Mouse (Mus musculus) layer of hippocampus, adult 2 months (tissue): ENCODE data around the gene Gtf2f2. TPM values are rescaled to one million over a fixed set of nuclear protein-coding genes. Genes with fewer than 3 reads are reported as not detected.
"Not testable (repeated sequence)": the region's sequence is repeated elsewhere in the genome, so short reads cannot be mapped to it uniquely, and the experiment has no call there.

Experiments used
- DNase-seq, 2 experiments: peaks; one replicate each; pipeline ENCODE4 v3.0.0; 2022; ENCODE audit warnings: low spot score in 2 of 2
- H3K27ac ChIP-seq: fragments of 200-600 bp; 2 replicates; pipeline ENCODE4 v1.8.1; 2022
- H3K4me3 ChIP-seq: fragments of 200-600 bp; 2 replicates; pipeline ENCODE4 v1.8.1; 2022; ENCODE audit warnings: mild to moderate bottlenecking
- CTCF ChIP-seq: fragments of 200-600 bp; conservative IDR thresholded peaks from 2 replicates; pipeline ENCODE4 v1.8.1; 2022; ENCODE audit warnings: antibody characterized with exemption, mild to moderate bottlenecking, moderate library complexity
- total RNA-seq, 2 experiments: library from RNA; stranded (reverse); gene quantifications; 2 replicates each; pipeline ENCODE4 v1.2.3; 2021

Gene Gtf2f2
- total RNA-seq, 2 experiments from 2014 or later: 19.3 to 22.8 TPM

DNA sequence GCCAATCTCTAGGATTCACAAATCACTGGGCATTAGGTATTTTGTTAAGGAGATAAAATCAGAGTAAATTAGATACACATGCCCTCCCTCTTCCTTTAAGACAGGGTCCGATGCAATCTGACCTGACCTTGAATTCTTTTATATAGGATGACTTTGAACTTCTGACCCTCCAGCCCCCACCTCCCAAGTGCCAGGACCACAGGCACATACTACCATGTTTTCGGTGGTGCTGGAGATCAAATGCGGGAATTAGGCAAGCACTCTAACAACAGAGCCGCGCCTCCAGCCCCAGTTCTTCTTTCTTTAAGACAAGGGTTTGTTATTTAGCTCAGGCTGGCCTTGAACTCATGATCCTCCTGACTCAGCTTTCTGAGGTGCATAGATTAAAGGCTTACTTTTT lies 126.8 kb downstream of the Gtf2f2 start:
- Histone ChIP-seq H3K4me3 (no peak overlapping the region), H3K27ac (no peak overlapping the region)
- DNase-seq: no peak
- TF ChIP-seq CTCF: no peak

DNA sequence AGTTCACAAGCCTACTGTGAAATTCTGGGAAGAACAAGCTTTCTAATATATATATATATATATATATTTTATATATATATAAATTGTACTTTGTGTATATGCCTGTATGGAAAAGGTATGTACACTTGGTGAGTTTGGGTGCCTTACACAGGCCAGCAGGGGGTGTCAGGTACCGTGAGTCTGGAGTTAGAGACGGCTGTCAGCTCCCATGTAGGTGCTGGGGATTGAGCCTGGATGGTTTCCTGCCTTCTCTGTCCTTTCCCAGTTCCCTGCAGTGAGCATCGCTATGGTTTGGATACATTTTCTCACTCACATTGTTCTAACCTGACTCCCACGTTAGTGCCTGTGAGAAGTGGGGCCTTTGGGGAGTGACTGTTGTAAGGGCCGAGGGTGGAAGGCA lies 127.3 kb downstream of the Gtf2f2 start:
- H3K27ac ChIP-seq: no peak overlapping the region
- H3K4me3 ChIP-seq: no peak overlapping the region
- peak; percentile 28 for TF ChIP-seq CTCF
- no peak for DNase-seq

DNA sequence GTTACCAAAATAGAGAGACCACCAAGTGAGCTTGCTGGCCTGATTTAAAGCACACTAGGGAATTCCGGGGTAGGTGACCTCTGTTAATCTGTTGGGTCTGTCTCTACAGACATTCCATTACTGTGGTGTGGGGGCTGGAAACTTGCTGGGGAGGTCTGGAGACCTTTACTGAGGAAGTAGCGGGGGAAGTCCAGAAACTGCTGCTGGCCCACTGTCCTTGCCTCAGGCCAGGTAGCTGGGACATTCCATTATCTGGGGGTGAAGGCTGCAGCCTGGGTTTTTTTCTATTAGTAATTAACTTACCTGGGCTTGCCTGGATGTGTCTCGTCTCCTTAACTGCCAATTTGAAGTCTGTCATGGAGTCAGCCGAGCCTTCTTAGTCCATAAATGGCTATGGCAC lies 128.8 kb downstream of the Gtf2f2 start:
- H3K4me3 ChIP-seq: no peak overlapping the region
- TF ChIP-seq CTCF: no peak
- DNase-seq: no peak
- no peak overlapping the region for H3K27ac ChIP-seq

DNA sequence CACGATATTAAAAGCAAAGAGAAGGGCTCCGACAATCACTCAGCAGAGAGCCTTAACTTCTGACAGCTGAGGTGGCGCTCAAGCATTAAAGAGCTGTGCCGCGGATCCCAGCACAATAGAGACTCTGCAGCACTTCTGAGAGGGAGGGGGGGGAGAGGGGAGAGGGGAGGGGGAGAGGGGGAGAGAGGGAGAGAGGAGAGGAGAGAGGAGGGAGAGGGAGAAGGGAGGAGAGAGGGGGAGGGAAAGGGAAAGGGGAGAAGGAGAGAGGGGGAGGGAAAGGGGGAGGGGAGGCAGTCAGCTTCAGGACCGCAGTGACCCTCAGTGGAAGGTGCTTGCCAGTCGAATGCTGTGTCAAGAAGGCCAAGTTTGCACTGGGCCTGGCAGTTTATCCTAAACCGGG lies 131.7 kb downstream of the Gtf2f2 start:
- no peak overlapping the region for H3K4me3 ChIP-seq
- H3K27ac ChIP-seq: no peak overlapping the region
- TF ChIP-seq CTCF: no peak
- DNase-seq: no peak

DNA sequence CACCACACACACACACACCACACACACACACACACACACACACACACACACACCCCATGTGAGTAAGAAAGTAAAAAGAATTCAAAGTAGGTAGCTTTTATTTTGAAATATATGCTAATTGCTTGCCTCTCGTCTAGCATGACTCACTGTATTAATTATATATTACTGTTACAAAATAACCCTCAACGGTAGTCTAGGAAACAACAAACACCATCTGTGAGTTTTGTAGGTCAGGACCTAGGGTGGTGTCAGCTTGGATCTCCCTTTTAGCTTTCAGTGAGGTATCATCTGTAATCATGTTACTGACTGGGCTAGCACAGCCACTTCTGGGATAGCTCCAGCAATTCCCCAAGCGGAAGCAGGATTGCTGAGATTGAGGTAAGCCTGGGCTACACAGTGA lies 133.4 kb downstream of the Gtf2f2 start:
- no peak for TF ChIP-seq CTCF
- Histone ChIP-seq H3K4me3 (no peak overlapping the region), H3K27ac (no peak overlapping the region)
- DNase-seq: no peak

DNA sequence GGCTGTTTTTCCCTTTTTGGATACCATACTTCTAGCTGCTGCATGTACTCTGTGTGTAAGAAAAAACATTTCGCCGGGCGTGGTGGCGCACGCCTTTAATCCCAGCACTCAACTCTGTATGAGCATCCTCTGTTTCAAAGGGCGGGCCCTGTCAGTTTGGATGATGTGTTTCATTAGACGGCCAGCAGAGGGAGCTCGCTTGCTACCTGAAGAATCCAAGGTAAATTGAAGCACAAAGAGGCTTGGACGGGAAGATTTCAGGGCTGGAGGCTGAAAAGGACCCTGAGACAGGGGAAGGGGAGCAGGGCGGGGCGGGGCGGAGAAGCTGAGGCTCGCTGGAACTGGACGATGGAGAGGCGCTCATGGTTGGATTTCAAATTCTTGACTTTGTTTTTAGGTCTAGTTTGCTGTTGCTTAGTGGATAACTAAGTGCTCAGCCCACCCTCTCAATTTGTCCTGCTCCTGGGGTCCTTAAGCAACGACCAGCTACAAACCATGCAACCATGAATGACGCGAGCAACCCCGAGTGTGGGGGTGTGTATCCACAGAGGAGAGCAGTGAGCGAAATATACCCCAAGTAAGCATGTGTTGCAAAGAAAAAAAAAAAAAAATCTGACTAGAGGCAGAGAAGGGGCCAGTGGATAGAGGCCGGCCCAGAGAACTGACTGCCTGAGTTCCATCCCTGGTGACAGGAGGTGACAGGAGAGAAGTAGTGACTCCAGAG lies 134.2 kb downstream of the Gtf2f2 start:
- peak; percentile 88 for TF ChIP-seq CTCF
- peak; percentile 87 to 88 for DNase-seq
- peak overlapping the region; percentile 33; the same call in 1 of the 2 replicates for H3K4me3 ChIP-seq
- H3K27ac ChIP-seq: peak overlapping the region; percentile 60

DNA sequence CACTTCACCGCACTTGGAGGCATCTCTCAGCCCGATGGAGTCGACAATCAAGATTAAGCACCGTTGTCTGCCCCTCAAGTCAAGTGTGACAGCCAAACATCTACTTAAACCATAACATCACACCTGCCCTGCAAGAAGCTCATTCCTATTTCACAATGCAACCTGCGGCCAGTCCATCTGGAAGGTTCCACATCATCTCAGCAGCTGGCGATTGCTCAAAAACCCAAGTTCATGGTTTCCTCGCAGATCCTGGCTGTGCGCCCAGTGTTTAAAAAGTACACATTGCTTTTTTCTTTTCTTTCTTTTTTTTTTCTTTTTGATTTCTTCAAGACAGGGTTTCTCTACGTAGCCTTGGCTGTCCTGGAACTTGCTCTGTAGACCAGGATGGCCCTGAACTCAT lies 137.1 kb downstream of the Gtf2f2 start:
- no peak for TF ChIP-seq CTCF
- DNase-seq: no peak
- Histone ChIP-seq H3K27ac (no peak overlapping the region), H3K4me3 (no peak overlapping the region)

DNA sequence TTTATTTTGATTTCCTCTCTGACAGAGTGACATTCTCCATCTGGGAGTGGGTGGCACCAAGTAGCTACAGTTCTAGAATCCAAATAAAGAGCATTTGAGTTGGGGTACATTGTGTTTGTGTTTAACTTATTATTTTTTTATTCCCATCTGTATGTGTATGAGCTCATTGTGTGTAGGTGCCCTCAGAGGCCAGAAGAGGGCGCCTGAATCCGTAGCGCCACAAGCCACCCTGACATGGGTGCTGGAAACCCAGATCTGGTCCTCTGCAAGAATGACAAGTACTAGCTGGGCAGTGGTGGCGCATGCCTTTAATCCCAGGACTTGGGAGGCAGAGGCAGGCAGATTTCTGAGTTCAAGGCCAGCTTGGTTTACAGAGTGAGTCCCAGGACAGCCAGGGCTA lies 138.9 kb downstream of the Gtf2f2 start:
- Histone ChIP-seq H3K27ac (peak overlapping the region; percentile 78; the same call in 1 of the 2 replicates), H3K4me3 (no peak overlapping the region)
- no peak for DNase-seq
- peak; percentile 70 for TF ChIP-seq CTCF

DNA sequence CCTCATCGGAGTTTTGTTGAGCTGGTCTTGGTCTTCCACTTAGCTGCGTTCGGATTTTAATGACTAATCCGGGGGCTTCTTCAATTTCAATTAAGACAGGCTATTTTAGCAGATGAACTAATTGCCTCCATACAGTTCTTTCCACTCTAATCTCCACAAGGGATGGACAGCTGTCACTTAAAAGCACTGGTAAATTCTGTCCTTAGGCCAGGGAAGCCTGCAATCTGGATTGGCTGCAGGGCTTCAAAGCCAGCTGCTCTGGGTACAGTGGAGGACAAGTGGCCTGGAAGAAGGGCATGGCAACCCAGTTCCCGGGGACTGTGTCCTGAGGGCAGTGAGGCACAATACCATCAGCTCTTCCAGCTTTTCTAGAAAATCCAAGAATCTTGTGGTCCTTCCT lies 139.6 kb downstream of the Gtf2f2 start:
- DNase-seq: no peak
- H3K4me3 ChIP-seq: no peak overlapping the region
- peak overlapping the region; percentile 78 for H3K27ac ChIP-seq
- no peak for TF ChIP-seq CTCF

DNA sequence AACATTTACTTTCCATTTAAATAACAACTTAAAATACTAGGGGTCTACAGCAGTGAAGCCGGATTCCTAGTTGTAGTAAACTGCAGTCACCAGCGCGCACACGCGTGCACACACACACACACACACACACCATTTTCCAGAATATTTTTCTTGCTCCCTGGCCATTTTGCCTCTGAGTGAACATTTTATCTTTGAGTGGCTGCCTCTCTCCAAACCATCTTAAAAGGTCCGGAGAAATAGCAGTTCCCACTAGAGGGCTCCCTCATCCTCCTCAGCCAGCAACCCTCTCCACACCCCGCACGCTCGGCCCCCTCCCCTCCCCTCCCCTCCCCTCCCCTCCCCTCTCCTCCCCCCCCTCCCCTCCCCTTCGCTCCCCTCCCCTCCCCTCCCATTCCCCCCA lies 140.0 kb downstream of the Gtf2f2 start:
- peak; percentile 57 to 59 for DNase-seq
- Histone ChIP-seq H3K27ac (peak overlapping the region; percentile 65), H3K4me3 (peak overlapping the region; percentile 18; the same call in 1 of the 2 replicates)
- peak; percentile 67 for TF ChIP-seq CTCF

DNA sequence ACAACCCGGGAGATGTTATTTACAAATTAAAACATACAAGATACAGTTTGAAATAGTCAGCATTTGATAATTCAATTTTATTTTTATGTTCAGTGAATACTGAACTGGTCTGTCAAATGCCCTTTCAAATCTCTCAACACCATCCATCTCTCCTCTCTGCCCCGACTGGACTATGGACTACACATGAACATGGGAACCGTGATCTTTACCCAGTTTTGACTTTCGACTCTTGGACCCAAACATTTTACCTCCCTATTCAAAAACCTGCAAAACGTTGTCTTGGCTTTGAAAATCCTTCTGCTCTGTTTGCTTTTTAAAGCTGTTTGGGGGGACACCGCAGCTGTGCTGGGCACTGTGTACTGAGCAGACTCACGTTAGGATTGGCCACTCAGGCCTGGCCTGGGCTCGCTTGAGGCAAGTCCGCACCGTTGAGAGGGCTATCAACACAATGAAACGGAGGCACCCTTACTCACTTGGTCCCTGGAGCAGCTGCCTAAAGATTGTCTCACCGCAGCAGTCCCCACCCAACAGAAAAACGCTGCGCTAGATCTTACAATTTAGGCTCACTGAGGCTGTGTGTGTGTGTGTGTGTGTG lies 140.8 kb downstream of the Gtf2f2 start:
- Histone ChIP-seq H3K4me3 (no peak overlapping the region), H3K27ac (no peak overlapping the region)
- no peak for TF ChIP-seq CTCF
- no peak for DNase-seq

DNA sequence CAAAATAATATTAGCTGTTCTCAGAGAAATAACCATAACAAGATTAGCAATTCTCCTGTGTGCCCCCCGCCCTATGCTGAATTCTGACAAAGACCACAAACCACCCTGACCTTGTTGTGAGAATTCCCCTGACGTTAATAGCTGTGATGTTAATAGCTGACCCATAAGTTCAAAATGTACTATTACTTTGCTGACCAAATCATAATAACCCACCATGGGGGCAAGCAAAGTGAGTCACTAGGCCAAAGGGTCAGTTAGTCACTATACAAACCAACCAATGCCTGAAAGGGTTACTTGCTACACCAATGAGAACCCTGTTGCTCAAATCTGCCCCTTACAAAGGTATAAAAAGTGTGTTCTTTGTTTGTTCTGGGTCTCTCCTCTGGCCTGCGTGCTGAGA lies 142.6 kb downstream of the Gtf2f2 start:
- not testable (repeated sequence) for H3K27ac ChIP-seq, DNase-seq, H3K4me3 ChIP-seq

DNA sequence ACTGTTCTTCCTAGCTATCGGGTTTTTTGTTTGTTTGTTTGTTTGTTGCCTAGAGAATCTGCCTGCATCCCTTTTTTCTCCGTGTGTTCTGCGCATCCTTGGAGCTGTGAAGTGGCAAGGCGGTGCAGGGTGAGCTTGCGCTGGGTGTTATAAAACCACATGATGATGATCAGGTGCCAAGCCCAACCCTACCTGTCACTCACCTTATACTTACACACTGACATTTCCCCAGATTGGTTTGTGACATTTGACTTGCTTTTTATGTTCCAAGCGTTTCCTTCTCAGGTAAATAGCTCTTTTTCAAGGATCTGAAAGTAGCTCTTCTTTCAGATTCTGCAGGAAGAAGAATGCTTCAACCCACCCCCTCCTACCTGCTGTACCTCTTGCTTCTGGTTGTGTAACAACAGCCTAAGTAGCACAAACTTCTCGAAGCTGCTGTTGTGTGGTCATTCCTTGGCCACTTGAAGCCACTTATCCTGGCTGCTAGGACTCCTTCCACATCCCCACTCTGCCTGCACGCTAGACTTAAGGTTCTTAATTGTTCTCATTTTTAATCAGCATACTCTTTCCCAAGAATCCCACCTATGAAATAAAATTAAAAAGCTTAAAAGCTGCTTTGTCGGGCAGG lies 143.8 kb downstream of the Gtf2f2 start:
- no peak for TF ChIP-seq CTCF
- no peak for DNase-seq

More for the DNA sequence above, 143.8 kb downstream of the Gtf2f2 start:
- Histone ChIP-seq H3K27ac (no peak overlapping the region), H3K4me3 (no peak overlapping the region)
